Mouse (Mus musculus) granulocyte monocyte progenitor cell, adult 5-6 weeks (primary cell): ENCODE measurements around the gene Clip4. TPM values are rescaled to one million over a fixed set of nuclear protein-coding genes. Genes with fewer than 3 reads are reported as not detected.

ENCODE experiments used
- ATAC-seq: replicated peaks from 2 replicates; pipeline ENCODE4 v1.8.0; 2016; ENCODE audit warnings: mild to moderate bottlenecking, moderate TSS enrichment, inconsistent platforms; ENCODE audit not compliant: poor library complexity, severe bottlenecking
- total RNA-seq, 2 experiments: library from RNA; stranded (forward) in 1 of 2; stranded (reverse) in 1 of 2; fragments of 200-712, 200-1000 nt in 1 of 2; fragments of >200 nt in 1 of 2; fragmentation: Nextera tagmentation in 1 of 2; gene quantifications; 2 replicates each; pipeline ENCODE4 v1.2.3; 2014 to 2017

Clip4 gene
- total RNA-seq, 2 experiments from 2014 or later, result not detected

DNA sequence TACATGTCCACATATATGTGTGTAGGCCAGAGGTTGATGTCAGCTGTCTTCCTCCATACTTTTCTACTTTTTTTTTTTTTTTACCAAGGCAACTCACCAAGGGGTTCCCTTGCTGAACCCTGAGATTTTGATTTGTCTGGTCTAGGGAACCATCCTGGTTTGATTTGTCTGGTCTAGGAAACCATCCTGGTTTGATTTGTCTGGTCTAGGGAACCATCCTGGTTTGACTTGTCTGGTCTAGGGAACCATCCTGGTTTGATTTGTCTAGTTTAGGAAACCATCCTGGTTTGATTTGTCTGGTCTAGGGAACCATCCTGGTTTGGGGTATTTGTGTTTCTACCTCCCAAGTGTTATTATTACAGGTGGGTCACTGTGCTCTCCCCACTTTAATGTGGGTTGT lies 18.2 kb downstream of the Clip4 start:
- ATAC-seq, result no peak

DNA sequence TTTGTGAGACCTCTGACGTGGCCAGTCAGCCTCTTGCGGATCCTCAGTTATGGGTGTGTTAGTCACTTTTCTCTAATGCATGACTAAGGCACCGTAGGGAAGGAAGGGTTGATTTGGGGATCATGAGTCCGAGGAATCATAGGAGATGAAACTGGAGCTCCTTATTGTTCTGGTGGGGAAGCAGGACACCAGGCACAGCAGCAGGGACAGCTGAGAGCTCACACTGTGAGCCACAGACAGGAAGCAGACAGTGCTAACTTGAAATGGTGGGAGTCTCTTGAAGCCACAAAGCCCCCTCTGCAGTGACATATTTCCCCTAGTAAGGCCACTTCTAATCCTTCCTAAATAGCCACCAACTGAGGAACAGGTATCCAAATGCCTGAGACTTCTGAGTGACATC lies 22.8 kb downstream of the Clip4 start:
- no peak for ATAC-seq

- no peak for ATAC-seq
Measured at GRCm38 (mm10) chr17:71791622-71792021, 23.3 kb downstream of the Clip4 start.

DNA sequence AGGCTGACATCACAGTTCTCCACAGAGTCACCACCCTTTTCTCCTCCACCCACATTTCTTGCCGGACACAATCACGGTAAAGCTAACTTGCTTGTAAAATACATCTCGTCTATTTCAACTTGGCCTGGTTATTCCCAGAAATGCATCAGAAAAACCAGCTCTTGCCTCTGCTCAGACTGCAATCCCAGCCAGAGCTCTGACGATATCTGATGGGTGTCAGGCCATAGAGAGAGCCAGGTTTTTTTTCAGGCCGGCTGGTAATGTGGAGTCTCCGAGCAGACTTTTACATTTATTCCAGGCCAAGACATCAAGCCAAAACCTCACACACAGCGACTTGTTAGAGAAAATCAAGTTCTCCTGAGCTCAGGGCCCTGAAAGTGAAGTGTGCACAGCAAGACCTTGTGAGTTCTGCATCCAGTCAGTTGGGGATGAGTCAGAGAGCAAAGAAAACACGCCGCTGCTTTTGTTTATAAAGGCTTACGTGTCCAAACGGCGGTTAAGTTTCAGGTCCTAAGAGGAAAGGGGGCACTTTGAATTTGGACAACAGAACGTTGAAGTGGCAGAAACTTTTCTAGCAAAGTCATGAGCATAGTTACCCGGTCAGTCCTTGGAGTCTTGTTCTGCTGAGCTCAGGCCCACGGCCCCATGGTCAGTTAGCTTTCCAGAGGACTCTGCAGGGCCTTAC lies 27.4 kb downstream of the Clip4 start:
- ATAC-seq, result no peak

- ATAC-seq, result no peak
Measured at GRCm38 (mm10) chr17:71803456-71803855, 35.2 kb downstream of the Clip4 start.

- ATAC-seq, result no peak
Measured at GRCm38 (mm10) chr17:71803876-71804275, 35.6 kb downstream of the Clip4 start.

- no peak for ATAC-seq
Measured at GRCm38 (mm10) chr17:71811070-71811469, 42.8 kb downstream of the Clip4 start.

DNA sequence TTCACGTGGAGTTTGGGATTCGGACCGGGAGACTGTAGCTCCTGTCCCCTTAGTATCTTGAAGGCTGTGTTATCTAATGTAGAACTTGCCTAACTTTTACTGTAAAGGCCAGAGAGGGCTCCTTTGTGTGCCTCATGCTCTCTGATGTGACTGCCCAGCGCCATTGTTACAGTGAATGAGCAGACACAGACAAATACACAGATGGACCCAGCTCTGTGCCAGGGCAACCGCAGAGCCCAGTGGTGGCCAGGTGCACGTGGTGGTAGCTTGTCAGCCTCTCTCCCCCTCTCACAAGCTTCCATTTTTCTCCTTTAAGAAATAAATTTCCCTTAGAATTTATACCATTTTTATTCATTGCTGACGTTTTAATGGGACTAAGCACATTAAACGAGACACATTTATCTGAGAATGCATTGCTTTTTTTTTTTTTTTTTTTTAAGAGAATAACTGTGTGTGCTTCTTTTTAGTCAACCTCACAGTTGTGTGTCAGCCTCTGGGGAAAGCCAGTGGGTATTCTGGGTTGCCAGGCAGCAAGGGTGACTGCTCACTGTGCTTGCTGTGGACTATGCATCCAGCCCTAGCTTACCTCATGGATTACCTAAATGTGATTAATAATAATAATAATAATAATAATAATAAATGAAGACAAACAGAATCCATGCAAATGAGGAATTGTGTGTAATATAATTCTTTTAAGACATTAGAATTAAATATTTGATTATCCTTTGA lies 48.0 kb downstream of the Clip4 start:
- no peak for ATAC-seq

GRCm38 (mm10) chr17:71823622-71824306 lies 55.5 kb downstream of the Clip4 start:
- ATAC-seq, result no peak

GRCm38 (mm10) chr17:71826603-71827002 lies 58.3 kb downstream of the Clip4 start:
- ATAC-seq, result no peak

DNA sequence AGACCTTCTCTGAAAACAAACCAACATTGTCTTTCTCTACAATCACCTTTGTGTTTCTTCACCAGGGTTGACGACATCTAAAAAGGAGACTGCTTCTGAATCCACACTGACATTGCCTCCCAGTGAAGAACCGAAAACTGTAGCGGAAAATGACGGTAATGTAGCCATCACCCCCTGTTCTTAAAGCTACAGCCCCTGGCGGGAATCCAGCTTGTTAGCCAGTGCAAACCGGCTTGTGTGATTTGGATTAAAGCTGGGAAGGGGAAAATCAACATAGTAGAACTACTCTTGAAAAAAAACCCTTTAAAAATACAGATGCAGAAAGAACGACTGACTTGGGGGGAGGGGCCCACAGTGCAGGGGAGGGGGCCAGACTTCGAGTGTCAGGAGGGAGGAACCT lies 59.4 kb downstream of the Clip4 start:
- ATAC-seq, result no peak

- no peak for ATAC-seq
Measured at GRCm38 (mm10) chr17:71828647-71829414, 60.6 kb downstream of the Clip4 start.

GRCm38 (mm10) chr17:71831960-71832359 lies 63.7 kb downstream of the Clip4 start:
- no peak for ATAC-seq

- ATAC-seq, result no peak
Measured at GRCm38 (mm10) chr17:71862184-71862583, 93.9 kb downstream of the Clip4 start.

- ATAC-seq, result no peak
Measured at GRCm38 (mm10) chr17:71862895-71863294, 94.6 kb downstream of the Clip4 start.

GRCm38 (mm10) chr17:71864039-71864438 lies 95.8 kb downstream of the Clip4 start:
- no peak for ATAC-seq

GRCm38 (mm10) chr17:71865437-71865836 lies 97.2 kb downstream of the Clip4 start:
- ATAC-seq, result peak; percentile 43

- peak; percentile 76 for ATAC-seq
Measured at GRCm38 (mm10) chr17:71867892-71868291, 99.6 kb downstream of the Clip4 start.

DNA sequence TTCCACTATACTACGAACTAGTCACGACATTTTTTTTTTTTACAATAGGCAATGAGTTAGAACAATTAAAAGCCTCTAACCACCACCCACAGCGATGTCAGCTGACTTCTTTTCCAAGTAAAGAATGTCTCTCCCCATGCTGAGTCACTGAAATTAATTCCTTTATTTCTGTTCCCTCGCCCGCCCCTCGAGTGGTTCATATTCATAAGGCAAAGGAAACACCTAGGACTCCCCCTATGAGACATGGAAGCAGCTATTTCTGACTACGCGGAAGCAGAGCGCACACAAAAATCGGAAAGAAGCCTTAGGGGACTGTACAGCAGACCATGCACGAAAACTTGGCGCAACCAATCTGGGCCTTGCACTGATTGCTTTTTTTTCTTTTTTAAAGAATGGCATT lies 100.6 kb downstream of the Clip4 start:
- ATAC-seq, result no peak

- peak; percentile 25; the same call in 1 of the 2 replicates for ATAC-seq
Measured at GRCm38 (mm10) chr17:71869372-71870231, 101.3 kb downstream of the Clip4 start.
